Mouse (Mus musculus): ENCODE data around the gene Olfr1450.
"Not testable (repeated sequence)": the region's sequence is repeated elsewhere in the genome, so short reads cannot be mapped to it uniquely, and the experiment has no call there.

Gene Olfr1450

GRCm38 (mm10) chr19:12949958-12950357, at the start of gene Olfr1450:
Olfr1450 (plus strand) TSS chr19:12950258.
- no peak for DNase-seq

DNA sequence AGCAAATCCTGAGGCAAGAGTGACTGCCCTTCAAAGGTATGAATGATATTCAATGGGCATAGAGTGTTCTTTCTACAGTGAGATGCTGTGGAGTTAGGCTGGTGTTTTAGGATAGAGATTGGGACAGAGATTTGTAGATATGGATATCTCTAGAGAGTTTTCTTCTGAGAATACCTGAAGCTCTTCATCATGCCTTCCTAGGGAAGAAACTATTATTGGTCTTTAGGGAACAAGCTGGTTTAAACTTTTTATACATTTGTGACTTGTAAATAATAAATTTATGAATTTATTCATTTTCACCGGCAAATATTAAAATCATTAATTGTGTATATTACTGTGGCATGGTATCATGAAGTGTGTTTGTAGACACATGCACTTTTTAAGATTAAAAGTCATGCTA, 46.4 kb upstream of the Olfr1450 start, which contains the start of gene Olfr1447:
Gene Olfr1447 (minus strand): TSS at position 101 of the 400 bp plus-strand sequence.
- no peak for DNase-seq

- no peak for DNase-seq
These were observed 25.7 kb upstream of the Olfr1450 start, which contains the start of gene Olfr1448 for GRCm38 (mm10) chr19:12924319-12924718. Olfr1448 (minus strand) TSS chr19:12924419.

DNA sequence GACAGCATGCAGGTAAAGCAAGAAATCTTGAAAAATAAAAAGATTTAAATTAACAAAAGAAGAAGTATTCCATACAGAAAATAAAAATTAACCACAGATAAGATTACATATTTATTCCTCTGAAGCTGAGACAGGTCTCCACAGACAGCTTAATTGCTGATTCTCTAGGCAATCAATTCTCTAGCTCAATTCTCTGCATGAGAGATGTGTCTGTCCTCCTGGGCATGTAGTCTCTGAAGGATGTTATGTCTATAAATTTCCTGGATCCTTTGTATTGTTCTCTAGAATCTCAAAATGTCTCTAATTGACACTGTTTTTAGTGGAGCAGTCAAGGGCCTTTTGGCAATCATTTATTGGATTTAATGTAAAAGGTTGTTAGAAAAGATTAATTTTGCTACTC, 19.5 kb upstream of the Olfr1450 start, which contains the start of gene Olfr1449:
Gene Olfr1449 (plus strand): TSS at position 301 of the 400 bp plus-strand sequence.
- DNase-seq, result no peak

DNA sequence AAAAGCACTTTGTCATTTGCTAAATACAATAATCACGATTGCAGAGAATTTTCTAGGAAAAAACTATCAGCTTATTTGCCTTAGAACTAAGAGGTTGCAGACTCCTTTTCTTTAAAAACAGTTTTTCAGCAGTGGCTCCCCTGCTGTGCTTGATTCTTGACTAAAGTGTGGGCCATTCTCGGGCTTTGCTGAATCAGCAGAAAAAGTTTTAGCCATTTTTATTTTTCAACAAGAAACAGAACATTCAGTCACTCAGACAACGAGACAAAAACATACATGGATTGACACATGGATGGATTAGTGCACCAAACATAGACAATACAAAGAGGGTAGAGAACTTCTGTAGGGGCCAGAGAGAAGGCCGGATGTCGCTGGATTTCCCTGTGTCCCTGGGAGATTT, 20.0 kb downstream of the Olfr1450 start:
- DNase-seq, result not testable (repeated sequence)

DNA sequence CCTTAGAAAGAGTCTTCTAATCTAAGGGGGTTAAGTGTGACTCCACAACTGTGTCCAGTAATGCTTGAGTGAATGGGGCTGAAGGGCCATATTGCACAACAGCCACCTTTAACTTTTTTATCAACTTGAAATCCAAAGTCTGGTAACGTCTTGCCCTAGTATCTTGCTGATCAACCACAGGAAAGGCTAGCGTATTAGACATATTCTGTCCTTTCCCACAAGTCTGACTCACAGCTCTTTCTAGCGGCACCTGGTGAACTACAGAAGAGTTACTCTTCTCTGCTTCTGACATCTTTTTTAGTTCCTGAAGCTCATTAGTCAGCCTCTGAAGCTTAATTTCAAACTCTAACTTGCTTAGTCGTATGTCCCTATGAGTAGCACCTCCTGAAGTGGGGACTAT, 42.3 kb downstream of the Olfr1450 start:
- DNase-seq, result not testable (repeated sequence)

DNA sequence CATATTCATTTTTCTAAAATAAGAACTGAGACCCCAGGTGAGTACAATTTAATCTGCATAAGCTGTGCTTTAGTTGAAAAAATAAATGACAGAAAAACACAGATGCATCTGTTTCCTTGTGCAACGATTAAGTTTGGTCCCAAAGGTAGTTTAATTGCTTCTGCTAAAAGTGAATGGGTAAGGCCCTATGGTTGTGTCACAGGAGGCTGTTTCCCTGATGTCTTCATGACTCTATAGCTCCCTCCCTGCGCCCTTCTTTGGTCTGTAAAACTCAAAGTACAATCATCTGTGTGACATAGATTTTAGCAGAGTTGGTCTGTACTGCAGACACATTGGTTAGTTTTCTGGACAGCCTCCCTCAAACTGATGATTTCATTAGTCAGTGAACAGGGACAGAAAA, 44.7 kb downstream of the Olfr1450 start, which contains the start of gene Olfr1451:
Gene Olfr1451 (plus strand): TSS at position 301 of the 400 bp plus-strand sequence.
- no peak for DNase-seq

Measured in lung, adult 18-20 months (tissue).